Mouse (Mus musculus) kidney, adult 2 months (tissue): ENCODE data around the gene Sp2.

Experiments
- CTCF ChIP-seq: fragments of 200-500 bp; conservative IDR thresholded peaks from 2 replicates; pipeline ENCODE4 v1.5.1; 2011; ENCODE audit warnings: low read depth, mild to moderate bottlenecking, control low read depth, low read length, moderate library complexity, mixed read lengths; ENCODE audit not compliant: insufficient read depth, insufficient read length
- POLR2A ChIP-seq: fragments of 200-500 bp; IDR thresholded peaks from one replicate; pipeline ENCODE4 v1.6.1; 2011; ENCODE audit warnings: low read depth, low read length, control low read depth

DNA sequence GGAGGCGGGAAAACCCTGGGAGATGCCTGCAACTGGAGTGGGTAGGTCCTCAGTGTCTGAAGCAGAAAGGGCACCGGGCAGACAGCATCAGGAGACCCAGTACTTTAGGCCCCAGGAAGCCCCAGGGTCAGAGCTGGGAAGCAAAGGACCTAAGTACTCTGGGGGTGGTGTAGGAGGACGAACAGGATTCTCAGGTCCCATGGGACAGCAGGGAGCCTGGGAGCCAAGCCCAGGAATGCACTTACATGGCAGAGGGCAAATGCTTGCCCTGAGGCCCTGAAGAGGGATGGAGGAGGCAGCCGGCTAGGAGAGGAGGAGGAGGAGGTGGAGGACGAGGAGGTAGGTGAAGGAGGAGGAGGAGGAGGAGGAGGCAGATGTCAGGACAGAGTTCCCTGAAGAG, 12.3 kb upstream of the Sp2 start:
- no peak for TF ChIP-seq POLR2A
- TF ChIP-seq CTCF: no peak
